Mouse (Mus musculus): ENCODE measurements at regions not wholly inside any gene's neighbourhood (a gene's known extent, or its start where the extent isn't known, plus 50 kb on each side); places are given as distances from the start of the nearest gene placed in this dataset.

DNA sequence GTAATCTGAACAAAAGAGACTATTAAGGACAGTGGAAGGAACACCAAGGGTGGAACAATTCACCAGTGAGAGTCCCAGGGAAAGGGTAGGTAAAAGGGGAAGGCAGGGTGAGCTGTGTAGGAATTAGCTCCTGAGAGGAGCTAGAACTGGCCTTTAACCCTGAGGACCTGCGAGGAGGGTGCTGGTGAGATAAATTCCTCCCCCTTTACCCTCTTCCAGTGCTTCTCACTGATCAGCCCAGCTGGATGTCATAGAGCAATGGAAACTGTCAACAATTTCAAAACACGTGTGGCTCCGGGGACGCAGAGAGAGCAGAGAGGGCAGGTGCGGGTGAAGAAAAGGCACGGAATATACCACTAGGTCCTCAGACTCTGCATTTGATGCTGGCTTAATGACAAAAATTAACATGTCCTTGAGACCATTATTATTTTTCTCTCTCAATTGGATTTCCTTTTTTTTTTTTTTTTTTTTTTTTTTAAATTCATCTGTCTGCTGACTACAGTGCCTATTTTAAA is 107.7 kb upstream of the Spats2l start:
- DNase-seq, result no peak

DNA sequence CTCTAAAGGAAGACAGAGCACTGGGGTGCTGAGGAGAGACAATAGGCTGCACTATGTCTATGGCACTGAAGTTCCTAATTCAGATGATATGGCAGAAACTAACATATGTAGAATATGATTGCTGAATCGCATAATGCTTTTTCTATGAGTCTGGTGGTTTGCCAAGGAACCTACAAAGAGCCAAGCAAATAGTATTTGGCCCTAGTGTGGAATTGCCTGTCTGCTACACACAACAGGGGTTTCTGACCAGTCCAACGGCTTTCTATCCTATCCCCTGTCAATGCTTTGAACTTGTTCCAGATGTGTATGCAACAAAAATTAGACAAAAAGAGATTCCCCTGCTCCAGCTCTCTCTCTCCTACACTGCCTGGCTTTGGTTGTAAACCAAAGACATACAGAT is 100.5 kb upstream of the Spats2l start:
- no peak for DNase-seq

GRCm38 (mm10) chr1:57673957-57674699 is 99.8 kb upstream of the Spats2l start:
- DNase-seq, result no peak

GRCm38 (mm10) chr1:57684387-57685162 is 89.4 kb upstream of the Spats2l start:
- no peak for DNase-seq

DNA sequence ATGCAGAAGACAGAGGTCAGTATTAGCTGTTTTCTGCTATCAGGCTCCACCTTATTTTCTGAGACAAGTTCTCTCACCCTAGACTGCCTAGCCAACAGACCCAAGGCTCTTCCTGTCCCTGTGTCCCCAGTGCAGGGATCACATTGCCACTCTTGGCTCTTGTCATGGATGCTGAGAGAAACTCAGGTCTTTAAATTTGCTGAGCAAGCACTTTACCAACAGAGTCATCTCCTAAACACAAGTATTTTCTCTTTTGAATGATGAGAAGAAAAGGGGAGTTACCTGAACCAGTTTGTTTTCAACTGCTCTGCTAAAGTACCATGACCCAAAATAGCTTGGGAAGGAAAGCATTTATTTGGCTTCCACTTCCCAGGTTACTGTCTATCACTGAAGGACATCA is 84.7 kb upstream of the Spats2l start:
- no peak for DNase-seq

GRCm38 (mm10) chr1:57707906-57708305 is 66.1 kb upstream of the Spats2l start:
- no peak for DNase-seq

- DNase-seq, result no peak
These were observed 61.0 kb upstream of the Spats2l start for GRCm38 (mm10) chr1:57712916-57713503.

- DNase-seq, result no peak
These were observed 56.7 kb upstream of the Spats2l start for GRCm38 (mm10) chr1:57717139-57717800.

- no peak for DNase-seq
These were observed 55.6 kb upstream of the Spats2l start for GRCm38 (mm10) chr1:57718409-57718808.

Measured in kidney, adult 8-10 months (tissue).